Mouse (Mus musculus) cerebellum, postnatal 14 days (tissue): ENCODE measurements around the gene Mvb12b.

Experiments
- DNase-seq, 2 experiments: peaks; one replicate each; pipeline ENCODE4 v3.0.0; 2021; ENCODE audit warnings: mixed read lengths in 2 of 2

Mvb12b gene

DNA sequence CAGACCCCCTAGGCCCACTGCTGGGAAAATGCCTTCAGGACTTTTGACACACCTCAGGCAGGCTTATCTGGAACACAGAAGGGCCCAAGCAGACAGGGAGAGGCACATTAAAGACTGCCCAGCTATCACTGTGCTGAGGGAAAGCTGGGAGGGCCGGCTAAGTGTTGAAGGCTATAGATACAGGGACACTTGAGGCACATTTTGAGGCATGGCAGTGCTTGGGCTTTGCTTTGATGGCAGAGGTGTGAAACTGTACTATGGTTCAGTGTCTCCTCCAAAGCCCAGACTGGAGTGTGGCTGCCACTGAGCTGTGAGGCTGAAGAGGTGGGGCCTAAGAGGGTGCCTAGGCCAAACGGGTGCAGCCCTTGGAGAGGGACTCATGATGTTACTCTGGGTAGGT, 44.1 kb downstream of the Mvb12b start:
- no peak for DNase-seq

DNA sequence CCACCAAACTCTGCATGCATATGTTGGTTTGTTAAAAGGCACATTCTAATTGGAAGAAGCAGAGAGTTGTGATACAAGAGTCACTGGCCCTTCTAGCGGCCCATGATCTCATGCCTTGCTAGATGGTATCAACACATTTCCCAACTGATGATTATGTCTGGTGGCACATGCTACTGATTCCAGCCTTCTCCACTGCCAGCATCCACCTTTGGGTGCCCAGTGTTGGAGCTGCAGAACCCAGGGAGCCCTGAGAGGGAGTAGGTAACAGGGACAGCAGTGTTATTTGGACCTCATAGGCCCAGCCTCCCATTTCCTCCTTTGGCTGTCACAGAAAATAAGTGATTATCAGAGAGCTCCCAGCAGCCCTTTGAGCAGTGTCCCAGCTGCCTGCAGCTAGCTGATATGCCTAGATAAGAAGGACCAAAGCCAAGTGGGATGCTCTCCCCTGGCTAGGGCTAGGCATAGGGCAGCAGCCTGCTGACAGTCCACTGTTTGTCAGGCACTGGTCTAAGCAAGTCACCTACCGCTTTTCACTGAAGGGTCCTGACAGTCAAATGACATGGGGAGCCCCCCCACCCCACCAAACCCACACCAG, 44.7 kb downstream of the Mvb12b start:
- no peak for DNase-seq

DNA sequence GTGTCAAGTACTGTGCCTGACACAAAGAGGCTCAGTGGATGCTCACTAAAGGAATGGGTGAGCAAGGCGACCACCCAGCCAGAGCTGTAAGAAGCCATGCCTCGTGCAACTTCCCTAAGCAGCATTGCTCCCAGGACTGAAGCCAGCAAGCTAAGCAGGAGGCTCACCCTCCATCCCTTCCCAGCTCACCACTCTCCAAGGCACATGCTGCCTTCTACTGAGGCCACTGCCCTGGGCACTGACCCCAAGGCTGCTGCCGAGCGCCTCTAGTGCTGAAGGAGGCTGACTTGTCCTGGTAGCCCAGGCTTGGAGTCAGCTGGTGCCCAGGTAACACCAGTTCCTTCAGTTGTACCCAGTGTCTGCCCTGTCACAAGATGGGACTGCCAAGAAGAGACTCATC, 45.8 kb downstream of the Mvb12b start:
- no peak for DNase-seq

DNA sequence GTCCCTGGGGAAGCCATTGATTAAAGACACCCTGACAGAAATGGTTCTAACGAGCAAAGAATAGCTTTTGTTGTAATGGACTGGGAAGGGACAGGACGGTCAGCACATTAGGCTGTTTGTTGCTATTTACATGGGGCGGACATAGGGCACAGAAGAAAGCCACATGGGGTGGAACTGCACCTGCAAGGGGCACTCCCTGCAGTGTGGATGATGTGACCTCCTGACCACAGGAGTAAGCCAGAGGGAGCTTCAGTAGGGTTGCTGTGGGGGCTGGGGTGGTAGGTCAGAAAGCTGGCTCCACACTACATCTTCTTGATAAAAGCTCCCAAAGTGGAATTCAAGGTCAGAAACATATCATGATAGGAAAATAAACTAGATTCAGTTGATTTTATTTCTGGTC, 47.3 kb downstream of the Mvb12b start:
- DNase-seq = no peak

DNA sequence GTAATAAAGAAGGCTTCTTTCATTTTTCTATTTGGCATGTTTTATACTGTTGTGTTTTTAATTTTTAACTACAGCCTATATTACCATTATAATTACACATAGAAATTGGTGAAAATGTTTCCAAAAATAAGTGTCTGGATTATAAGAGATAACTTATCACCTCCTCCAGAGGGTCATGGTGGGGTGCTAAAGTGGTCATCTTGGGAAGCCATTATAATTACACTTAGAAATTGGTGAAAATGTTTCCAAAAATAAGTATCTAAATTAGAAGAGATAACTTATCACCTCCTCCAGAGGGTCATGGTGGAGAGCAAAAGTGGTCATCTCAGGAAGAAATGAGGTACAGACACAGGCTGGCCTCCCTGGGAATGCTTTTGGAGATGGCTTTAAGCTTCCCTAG, 48.5 kb downstream of the Mvb12b start:
- DNase-seq = no peak

DNA sequence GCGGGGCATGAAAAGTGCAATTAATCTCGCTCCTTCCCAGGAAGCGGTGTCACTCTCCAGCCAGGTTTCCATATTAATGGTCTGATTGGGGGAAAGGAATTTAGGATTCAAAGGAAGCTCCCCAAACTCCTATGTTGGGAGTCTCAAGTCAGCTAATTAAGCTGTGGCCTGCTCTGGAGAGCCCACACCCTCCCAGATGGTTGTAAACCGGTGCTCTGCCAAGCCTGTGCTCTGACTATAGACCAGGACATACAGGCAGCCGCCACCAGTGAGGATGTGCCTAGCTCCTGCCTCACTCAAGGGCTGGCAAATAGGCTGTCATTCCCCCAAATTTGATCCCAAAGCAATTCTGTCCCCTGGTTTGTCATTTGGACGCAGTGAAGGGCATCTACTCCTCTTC, 50.4 kb downstream of the Mvb12b start:
- DNase-seq = no peak

DNA sequence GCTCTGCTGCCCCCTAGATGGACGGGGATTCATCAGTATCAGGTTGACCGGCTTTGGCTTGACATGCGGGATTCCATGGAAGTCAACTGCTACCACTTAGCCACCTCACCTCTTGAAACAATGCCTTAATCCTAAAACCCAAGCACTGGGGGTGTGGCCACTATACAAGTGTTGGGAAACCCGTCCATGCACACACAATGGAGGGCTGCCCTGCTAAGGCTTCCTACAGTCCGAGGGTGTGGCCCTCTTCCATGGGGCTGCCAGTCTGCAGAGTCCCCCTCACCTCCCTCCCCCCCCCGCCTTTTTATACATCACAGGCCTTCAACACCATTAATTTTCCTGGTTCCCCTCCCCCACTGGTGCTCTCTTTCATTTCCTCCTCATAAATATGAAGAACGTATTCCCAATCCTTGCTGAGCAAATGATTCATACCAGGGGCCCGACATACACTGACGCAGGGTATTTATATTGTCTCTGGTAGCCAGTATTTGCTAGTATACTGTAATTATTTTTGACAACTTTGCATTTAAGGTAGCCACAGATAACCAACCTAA, 51.0 kb downstream of the Mvb12b start:
- no peak for DNase-seq

DNA sequence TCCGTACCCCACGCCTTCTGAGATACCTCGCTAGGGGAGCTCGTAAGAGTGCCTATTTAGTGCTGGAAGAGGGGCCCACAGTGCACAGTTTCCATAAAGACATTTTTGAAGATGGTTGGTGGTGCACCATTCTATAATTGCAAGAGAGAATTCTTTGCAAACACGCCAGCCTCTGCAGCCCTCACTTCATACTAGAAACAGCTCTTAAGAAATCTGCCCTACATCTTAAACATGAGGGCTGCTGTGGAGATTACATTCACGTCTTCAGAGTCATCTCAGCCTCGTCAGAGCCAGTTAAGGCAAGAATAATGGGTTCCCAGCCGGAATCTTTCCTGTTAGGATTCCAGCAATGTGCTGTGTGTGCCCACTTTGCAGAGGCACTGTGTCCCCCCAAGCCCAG, 52.7 kb downstream of the Mvb12b start:
- no peak for DNase-seq

DNA sequence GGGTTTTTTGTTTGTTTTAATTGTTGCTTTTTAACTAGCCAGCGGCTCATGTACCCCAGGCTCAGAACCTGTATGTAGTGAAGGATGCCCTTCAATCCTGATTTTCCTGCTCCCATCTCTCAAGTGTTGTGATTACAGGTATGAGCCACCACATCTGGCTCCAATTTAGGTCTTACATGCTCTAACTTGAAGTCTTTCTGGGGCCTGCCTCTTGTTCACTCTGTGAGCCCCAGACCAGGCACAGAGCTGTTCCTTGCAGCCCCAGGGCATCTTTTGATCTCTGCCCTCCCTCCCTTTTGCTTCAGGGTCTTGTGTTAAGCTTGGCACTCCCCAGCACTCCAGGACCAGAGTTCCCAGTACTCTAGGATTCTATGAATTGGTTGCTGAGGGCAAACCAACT, 53.8 kb downstream of the Mvb12b start:
- no peak for DNase-seq

DNA sequence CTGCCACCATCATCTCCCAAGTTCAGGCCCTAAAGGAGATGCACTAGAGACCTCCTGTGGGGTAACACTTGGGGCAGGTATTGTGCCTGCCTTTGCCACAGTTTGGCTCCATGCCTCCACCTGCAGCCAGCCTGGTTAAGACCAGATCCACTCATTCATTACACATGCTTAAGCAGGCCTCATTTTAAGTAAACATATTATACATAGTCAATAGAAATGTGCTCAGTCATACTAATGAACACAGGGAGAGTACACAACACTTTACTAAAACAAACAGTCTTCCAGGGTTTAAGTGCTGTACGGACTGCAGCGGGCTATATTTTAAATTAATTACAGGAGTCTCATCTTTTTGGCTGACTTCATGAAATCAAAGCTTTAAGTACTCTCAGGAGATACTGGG, 57.9 kb downstream of the Mvb12b start:
- no peak for DNase-seq

DNA sequence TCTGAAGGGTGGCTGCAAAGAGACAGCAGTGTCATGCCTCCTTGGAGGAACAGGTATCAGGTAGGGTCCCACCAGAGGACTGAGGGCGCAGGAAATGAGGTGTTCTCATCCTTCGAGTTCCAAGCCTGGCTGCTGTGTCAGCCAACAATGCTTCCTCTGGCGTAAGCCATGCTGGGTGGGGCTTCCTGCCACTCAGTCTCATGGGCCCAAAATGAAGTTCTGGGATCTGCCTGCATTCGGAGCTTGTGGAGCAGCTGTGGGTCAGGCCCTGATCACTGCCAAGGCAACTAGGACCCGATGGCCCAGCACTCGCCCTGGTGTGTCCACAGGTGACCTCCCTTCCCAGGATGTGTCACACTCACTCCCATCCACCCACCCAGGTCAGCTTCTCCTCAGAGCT, 61.0 kb downstream of the Mvb12b start:
- no peak for DNase-seq

DNA sequence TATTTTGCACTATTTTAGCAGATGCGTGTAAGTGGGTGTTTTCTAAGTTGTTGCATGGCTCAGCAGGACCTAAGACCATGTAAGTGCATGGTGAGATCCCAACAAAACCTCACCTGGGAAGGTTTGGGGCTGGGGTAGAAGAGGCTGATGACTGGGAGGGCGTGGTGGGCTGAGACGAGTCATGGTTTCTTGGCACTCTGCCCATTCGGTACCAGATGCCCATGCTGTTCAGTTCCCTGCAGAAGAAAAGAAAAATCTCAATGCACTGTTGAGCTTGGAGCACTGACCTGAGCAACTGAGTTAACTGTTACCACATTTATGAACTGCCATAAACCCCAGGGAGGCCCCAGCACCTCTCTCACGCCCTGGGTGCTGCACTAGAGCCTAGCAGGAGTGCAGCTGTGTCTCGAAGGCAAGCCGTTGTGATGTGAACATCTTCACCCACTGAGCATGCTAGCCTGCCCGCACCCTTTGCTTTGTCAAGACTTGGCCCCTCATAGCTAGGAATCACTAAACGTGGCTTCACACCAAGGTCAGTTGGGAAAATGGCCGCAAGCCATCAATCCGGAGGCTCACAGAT, 62.7 kb downstream of the Mvb12b start:
- no peak for DNase-seq

DNA sequence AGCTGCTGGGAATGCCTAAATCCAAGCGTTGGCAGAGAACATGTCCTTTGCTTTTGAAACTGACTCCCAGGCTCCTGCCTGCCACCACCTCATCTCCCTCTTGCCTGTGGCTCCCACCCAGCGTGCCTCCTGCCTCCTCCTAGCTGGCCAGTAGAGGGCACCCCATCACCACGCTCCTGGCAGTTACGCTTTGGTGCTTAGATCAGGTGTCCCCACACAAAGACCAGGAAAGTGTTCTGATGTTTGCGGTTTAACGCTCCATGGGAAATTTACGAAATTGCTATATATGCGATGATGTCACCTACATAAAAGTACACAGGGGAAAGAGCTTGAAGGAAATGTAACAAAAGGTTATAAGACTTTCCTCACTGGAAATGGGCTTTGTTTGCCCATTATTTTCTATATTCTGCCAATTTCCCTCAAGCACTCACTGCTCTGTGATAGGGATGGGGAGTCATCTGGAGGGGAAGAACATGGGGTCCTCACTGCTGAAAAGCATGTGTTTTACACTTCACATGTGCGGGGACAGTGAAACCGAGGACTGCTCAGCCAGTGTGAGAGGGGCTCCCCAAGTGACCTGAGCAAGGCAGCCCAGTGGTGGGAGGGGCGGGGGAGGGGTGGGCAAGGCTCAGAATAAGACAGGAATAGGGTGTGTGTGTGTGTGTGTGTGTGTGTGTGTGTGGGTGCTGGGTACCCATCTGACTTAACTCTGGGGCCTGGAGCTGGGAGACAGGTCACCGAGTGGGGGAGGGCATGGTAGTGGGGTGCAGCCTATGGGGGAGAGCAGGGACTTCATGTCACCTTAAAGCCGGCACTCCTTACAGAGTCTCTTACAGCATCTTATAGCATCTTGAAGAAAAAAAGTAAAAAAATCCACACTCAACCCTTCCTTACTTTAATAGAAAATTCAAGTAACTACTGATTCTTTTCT, 65.8 kb downstream of the Mvb12b start:
- DNase-seq = peak; percentile 95 to 96

DNA sequence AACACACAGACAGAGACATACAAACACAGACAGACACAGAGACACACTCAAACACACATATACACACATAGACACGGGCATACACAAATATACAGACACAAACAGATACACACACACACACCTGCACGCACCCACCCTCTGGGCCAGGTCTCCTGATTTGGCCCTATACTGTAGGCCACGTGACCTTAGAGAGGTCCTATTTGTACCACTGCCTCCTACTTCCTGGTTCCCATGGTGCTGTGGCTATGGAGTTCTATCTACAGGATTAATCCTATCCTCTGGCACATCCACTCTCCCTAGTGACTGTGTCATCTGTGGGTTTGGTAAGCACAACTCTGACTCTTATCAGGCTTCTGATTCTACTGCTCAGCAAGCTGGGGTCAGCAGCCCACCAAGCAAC, 67.3 kb downstream of the Mvb12b start:
- DNase-seq = no peak

DNA sequence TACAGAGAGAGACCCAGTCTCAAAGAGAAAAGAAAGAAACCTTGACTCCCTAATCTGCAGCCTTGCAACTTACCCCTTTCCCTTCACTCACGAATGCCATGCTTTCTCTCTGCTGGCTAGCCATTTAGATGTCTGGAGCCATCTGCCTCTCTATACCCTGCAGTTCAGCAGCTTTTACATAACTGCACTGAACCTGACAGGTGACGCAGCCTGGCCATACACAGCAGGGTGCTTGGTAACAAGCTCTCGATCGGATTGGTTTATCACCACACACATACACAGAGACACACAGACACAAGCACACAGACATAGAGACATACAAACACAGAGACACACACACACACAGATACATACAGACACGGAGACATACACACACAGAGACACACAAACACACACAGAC, 67.7 kb downstream of the Mvb12b start:
- DNase-seq = peak; percentile 73 to 76

DNA sequence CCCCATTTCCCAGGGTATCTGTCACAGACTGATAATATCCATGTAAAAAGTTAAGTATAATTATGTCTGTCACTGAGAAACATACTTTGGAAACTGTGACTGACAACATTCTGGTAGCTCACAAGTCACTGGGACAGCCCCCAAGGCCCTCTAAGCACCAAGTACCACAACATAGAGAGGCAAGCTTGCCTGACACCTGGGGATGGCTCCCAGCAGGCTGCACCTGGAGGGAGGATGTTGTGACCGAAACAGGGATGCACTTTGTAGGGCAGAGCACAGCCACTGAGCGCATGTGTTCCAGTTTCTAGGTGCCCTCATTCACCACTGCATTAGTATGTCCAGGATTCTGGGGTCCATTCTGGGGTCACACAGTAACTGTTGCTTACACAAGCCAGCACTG, 69.4 kb downstream of the Mvb12b start:
- DNase-seq = no peak

DNA sequence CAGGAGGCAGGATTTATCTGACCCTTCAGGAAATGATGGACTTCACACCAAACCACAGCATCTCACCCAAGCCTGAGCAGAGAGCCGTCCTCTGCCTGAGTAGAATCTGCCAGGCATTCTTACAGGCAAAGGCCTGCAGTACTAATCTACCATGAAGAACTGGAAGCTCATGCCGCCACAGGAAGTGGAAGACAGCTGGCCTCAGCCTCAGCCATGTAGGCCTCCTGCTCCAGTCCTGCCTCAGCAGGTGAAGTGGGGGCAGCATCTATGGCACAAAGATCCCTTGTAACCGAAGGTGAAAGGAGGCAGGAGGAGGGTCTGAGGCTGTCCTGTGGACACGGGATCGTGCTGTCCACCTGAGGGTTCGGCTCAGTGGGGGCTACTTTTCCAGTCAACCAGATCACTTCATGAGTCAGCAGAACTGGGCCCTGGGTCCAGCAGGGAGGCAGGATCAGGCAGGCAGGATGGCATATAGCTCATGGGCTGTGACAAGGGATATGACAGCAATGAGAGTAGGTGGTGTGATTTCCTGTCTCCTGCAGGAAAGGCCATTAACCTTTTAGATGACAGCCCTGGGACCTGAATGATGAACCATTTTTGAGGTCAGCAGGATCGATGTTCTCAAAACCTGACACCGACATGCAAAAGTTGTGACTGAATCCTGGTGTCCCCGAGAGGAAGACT, 69.9 kb downstream of the Mvb12b start:
- DNase-seq = peak; percentile 39 to 48

DNA sequence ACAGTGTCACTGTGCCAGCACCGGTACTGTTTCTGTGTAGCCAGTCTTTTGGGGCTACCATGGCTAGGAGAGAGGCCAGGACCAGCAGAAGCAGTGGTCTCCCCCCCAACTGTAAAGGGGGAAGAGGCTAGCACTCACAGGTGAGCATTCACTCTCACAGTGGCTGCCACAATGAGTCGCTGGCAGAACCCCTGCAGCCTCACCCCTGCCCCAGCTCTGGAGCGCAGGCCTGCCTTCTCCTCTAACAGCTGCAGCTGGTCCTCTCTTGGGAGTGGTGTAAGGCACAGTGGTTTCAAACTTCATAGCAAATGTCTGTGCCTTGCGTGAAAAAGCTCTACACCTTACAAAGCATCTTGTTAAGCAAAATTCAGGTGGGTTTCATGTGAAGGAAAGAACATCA, 70.7 kb downstream of the Mvb12b start:
- DNase-seq = no peak

DNA sequence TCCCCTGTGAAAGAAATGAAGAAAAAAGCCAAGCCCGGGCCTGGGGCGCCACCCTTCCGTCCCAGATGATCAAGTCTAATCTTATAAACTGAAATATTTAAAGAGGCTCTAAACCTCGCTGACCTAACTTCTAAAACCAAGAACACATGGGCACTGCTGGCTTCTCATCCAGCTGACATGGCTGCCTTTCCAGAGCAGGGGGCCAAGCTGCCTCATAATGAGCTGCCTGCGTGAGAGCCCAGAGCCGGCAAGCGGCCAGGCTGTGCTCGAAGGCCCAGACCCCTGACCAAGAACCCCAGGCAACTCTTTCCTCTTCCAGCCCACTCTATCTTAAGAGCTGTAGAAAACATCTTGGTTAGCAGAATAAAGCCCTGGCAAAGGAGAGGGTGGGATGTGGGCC, 73.2 kb downstream of the Mvb12b start:
- peak; percentile 27 to 45 for DNase-seq

DNA sequence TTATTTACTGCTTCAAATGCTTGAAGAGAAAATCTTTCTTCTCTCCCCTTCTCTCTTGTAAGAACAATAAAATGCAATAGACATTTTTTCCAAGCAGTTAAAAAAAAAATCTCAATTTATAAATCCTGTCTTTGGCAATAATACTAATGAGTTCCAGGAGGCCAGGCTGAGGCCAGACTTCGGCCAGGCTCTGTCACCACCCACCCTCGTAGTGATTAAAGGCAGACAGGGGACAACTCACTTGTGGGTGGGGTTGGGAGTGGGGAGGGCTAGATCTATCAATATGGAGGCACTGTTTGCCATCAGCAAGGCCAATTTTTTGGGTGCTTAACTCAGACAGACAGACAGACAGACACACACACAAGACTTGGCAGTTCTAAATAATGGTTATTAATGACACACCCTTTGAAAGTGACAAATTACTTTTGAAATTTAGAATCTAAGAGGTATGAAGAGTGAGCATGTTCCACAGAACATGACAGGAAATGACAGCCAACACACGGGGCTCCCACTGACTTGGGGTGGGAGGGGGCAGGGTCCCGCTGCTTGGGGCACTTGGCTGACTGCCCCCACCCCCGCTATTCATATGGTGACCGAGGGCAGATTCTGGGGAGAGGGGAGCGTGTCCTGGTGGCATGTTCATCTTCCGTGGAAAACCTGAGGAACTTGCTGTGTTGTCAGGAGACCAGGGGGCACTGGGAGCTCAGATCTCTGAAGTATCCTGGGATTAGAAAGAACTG, 74.1 kb downstream of the Mvb12b start:
- no peak for DNase-seq

DNA sequence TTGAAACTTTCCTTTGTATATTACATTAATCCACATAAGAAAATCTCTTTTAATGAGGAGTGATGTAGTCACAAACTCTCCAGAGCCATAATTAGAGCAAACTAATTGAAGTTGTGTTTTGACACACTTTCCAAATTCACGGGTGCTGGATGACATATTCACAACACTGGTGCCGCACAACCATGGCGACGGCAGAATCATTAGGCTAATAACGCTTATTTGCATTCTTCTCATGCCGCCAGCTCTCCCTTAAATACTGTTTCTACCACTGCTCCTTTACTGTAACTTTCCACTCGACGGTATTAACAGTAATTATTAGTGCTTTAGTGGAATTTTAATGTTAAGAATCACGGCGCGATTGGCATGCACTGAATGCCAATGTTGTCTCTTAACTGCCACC, 74.8 kb downstream of the Mvb12b start:
- no peak for DNase-seq

DNA sequence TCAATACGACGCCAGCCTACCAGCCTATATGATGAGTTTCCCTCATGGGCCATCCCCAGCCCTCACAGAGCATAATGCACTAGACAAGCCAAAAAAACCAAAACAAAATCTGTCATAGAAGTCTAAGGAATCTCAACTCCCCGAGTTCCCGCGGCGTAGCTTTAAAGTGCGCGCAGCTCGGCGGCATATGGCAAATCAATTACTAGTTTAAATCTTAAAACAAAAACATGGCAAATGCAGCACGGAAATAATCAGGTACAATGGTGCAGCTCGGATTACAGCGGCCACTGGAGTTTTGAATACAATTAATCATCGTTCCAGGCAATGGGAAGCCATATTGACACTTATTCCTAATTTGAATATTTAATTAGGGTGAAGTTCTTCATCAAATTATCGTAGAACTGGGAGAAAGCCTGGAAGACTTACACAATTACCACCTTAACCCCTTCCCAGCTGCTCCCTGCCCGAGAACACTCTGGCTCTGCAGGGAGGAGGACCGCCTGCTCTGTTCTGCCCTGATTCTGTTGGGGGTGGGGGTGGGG, 76.3 kb downstream of the Mvb12b start:
- no peak for DNase-seq
